Mouse (Mus musculus) lung, postnatal 0 days (tissue): ENCODE measurements at regions not wholly inside any gene's neighbourhood (a gene's known extent, or its start where the extent isn't known, plus 50 kb on each side); places are given as distances from the start of the nearest gene placed in this dataset.

Source experiments
- CTCF ChIP-seq: IDR thresholded peaks from 2 replicates; pipeline ENCODE4 v1.5.1; 2016; ENCODE audit warnings: antibody characterized with exemption, mild to moderate bottlenecking
- EP300 ChIP-seq: IDR thresholded peaks from 2 replicates; pipeline ENCODE4 v1.6.1; 2016; ENCODE audit warnings: antibody characterized with exemption, mild to moderate bottlenecking, control low read depth

DNA sequence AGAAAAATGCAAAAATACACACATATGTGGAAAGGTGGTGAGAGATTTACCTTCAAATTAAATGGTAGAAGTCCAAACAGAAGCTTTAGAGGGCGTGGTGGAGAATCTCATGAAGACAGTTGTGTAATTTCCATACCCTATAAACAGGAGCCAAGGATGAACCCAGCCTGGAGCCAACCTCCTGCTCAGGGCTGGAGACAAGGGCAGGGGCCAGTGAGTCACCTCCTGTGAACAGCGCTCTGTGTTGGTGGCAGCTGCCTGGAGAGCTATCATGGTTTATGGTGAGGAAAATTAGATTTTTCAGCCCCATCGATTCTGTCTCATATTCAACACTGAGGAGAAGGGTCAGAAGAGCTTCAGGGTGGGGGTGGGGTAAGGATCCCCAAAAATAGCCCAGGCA lies 261.1 kb downstream of the Agtpbp1 start:
- no peak for TF ChIP-seq CTCF
- no peak for TF ChIP-seq EP300
